Mouse (Mus musculus) forebrain, embryonic 10.5 days (tissue): ENCODE measurements around the gene Zfp646. TPM values are rescaled to one million over a fixed set of nuclear protein-coding genes. Genes with fewer than 3 reads are reported as not detected.

ENCODE experiments used
- DNase-seq: peaks from one replicate; pipeline ENCODE4 v3.0.0-alpha.2; 2017; ENCODE audit warnings: low spot score; ENCODE audit errors: extremely low spot score
- H3K27ac ChIP-seq: fragments of 300-500 bp; sonication (generic); 2 replicates; pipeline ENCODE4 v1.5.1; 2016; ENCODE audit warnings: mild to moderate bottlenecking
- H3K27me3 ChIP-seq: fragments of 300-500 bp; sonication (generic); 2 replicates; pipeline ENCODE4 v1.6.1; 2016; ENCODE audit warnings: mild to moderate bottlenecking; ENCODE audit not compliant: poor library complexity, severe bottlenecking
- H3K36me3 ChIP-seq: fragments of 300-500 bp; sonication (generic); replicated peaks from 2 replicates; pipeline ENCODE4 v1.6.1; 2016; ENCODE audit warnings: mild to moderate bottlenecking, moderate library complexity
- H3K4me1 ChIP-seq: fragments of 300-500 bp; sonication (generic); 2 replicates; pipeline ENCODE4 v1.6.1; 2016
- H3K4me3 ChIP-seq: fragments of 300-500 bp; sonication (generic); 2 replicates; pipeline ENCODE4 v1.5.1; 2016; ENCODE audit warnings: mild to moderate bottlenecking, moderate library complexity
- H3K9me3 ChIP-seq: fragments of 300-500 bp; sonication (generic); 2 replicates; pipeline ENCODE4 v1.6.1; 2016; ENCODE audit warnings: mild to moderate bottlenecking, moderate library complexity
- WGBS: fragments of 180-500 bp; shearing (Covaris S2); methylation state at CpG from one replicate; pipeline ENCODE4 v1.1.7; 2016; 5-methylcytosine and 5-hydroxymethylcytosine counted together
- polyA plus RNA-seq: library from polyadenylated mRNA; unstranded; fragments of >200 nt; fragmentation: Nextera tagmentation; extraction: Ambion mirVana; gene quantifications from 2 replicates; pipeline ENCODE4 v1.2.1, GENCODE M21; 2016

Gene Zfp646
- polyA plus RNA-seq, 1 experiment from 2014 or later = 18.6 TPM

DNA sequence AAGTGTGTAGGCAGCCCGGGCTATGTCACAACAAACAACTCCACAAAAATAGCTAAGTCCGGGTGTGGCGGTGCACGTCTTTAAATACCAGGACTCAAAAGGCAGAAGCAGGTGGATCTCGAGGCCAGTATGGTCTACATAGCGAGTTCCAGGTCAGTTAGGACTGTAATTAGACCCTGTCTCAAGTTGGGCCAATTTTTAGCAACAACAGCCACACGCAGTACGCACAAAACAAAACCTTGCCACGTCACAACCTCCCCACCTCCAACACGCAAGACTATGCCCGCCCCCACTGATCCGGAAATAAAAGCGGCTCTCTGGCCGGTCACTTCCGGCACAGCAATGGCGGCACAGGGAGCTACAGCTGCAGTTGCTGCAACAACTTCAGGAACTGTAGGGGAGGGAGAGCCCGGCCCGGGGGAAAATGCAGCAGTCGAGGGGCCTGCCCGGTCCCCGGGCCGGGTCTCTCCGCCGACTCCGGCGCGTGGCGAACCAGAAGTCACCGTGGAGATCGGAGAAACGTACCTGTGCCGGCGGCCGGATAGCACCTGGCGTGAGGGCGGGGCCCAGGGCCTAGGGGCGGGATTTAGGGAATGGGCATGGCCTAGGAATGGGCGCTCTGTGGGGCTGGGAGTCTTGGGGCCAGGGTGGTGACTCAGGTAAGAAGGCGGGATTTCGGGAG, 36.3 kb downstream of the Zfp646 start, which contains the start of gene Kat8:
Gene Kat8, plus strand, starts transcription at position 327 of the 682 bp plus-strand sequence.
- Histone ChIP-seq H3K4me3 (peak within 1 kb of the TSS; percentile 98), H3K4me1 (peaks cover 17% of the 10 kb centered on the region), H3K9me3 (no peaks in the 10 kb centered on the region), H3K27me3 (no peaks in the 10 kb centered on the region), H3K36me3 (peaks cover 59% of the 10 kb centered on the region), H3K27ac (peak within 1 kb of the TSS; percentile 90)
- 2% methylated on average over 40 of the region's 40 CpGs for WGBS
- DNase-seq = peak; percentile 94

DNA sequence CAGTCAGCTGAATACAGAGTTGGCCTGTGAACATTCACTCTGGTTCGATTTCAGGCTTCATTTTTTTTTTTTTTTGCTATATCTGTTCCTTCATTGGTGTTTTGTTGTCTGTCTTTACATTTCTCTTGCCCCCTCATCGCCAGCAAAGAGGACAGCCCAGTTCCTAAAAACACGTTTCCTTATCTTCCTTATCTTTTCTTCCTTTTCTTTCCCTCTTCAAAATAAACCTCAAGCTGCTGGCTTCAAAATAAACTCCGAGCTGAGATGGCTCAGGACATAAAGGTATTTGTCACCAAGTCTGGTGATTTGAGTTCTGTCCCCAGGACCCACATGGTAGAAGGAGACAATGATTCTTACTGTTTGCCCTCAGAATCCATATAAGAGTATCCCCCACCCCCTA, 36.9 kb downstream of the Zfp646 start:
- H3K36me3 ChIP-seq = peaks cover 57% of the 10 kb centered on the region
- WGBS = 36% methylated on average over 4 of the region's 4 CpGs

DNA sequence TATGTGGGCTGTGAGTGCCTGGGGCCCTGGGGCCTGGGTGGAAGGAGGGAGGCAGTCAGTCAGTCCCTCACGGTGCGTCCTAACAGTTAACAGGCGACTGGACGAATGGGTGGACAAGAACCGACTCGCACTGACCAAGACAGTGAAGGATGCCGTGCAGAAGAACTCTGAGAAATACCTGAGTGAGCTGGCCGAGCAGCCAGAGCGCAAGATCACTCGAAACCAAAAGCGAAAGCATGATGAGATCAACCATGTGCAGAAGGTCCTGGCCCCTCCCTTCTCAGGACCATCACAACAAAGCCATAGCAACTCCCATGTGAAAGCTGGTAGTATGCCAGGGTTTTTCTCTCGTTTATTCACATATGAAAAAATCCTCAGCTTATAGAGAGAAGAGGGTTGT, 39.3 kb downstream of the Zfp646 start:
- Histone ChIP-seq H3K4me1 (peaks cover 17% of the 10 kb centered on the region), H3K9me3 (no peaks in the 10 kb centered on the region), H3K36me3 (peaks cover 55% of the 10 kb centered on the region), H3K27me3 (no peaks in the 10 kb centered on the region), H3K4me3 (no peak overlapping the region), H3K27ac (no peak overlapping the region)
- 91% methylated on average over 12 of the region's 12 CpGs for WGBS
- no peak for DNase-seq

More for the DNA sequence above, 36.9 kb downstream of the Zfp646 start:
- H3K4me1 ChIP-seq = peaks cover 17% of the 10 kb centered on the region
- H3K27ac ChIP-seq = peak overlapping the region; percentile 90
- H3K9me3 ChIP-seq = no peaks in the 10 kb centered on the region
- H3K27me3 ChIP-seq = no peaks in the 10 kb centered on the region
- no peak for DNase-seq
- H3K4me3 ChIP-seq = peak overlapping the region; percentile 98

DNA sequence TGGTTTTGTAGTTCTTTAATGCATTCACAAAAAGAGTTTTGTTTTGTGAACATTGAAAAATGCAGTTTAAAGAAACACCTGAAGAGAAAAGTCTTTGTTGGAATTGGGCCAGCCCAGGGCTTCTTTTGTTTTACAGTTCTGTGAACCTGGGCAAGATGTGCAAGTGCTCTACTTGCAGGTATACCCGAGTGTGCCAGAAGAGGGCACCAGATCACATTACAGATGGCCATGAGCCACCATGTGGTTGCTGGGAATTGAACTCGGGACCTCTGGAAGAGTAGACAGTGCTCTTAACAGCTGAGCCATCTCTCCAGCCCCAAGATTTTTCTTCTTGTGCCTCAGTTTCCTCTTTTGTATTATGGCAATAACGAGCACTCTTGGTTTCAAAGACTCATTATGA, 42.2 kb downstream of the Zfp646 start:
- H3K4me3 ChIP-seq = no peak overlapping the region
- no peak overlapping the region for H3K27ac ChIP-seq
- peak; percentile 39 for DNase-seq
- 60% methylated on average over 3 of the region's 3 CpGs for WGBS
- peaks cover 3% of the 10 kb centered on the region for H3K4me1 ChIP-seq
- H3K36me3 ChIP-seq = peaks cover 83% of the 10 kb centered on the region
- H3K9me3 ChIP-seq = no peaks in the 10 kb centered on the region
- no peaks in the 10 kb centered on the region for H3K27me3 ChIP-seq

DNA sequence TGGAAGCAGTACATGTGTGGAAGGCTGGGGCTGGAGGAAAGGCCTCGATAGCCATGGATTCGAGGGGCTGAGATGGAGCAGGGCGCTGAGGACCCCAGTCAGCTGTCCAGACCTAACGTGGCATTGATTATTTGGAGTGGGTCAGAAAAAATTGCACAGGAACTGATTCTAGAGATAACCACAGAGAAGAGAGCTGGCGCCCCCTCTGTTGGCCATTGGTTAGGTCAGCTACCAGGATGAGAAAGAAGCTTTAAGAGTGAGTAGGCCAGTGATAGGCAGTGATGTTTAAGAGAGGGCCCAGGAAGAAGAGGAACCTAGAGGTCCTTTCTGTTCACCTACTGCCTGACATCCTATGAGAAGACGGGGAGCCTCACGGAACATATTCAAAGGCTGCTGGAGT, 43.3 kb downstream of the Zfp646 start:
- Histone ChIP-seq H3K27me3 (no peaks in the 10 kb centered on the region), H3K4me1 (no peaks in the 10 kb centered on the region), H3K4me3 (no peak overlapping the region), H3K27ac (no peak overlapping the region), H3K9me3 (no peaks in the 10 kb centered on the region), H3K36me3 (peaks cover 92% of the 10 kb centered on the region)
- WGBS = 83% methylated on average over 7 of the region's 7 CpGs
- DNase-seq = no peak

DNA sequence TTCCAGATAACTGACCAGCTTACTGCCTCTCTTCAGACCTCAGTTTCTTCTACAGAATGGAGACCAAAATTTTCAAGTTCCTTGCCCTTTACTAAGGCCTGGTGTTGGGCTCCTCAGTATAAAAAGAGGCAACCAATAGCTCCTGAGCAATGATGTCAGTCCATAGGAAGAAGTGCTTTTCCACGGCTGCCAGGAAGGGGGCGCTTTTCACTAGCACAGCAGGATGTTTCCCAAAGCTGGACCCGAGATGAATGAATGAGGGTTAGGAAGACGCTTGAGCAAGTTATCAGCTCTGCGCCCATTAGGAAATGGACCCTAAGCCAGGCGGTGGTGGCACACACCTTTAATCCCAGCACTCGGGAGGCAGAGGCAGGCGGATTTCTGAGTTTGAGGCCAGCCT, 45.5 kb downstream of the Zfp646 start:
- no peak for DNase-seq
- Histone ChIP-seq H3K4me3 (no peak overlapping the region), H3K4me1 (no peaks in the 10 kb centered on the region; the same call in 1 of the 2 replicates), H3K27me3 (no peaks in the 10 kb centered on the region), H3K9me3 (no peaks in the 10 kb centered on the region), H3K36me3 (peaks cover 93% of the 10 kb centered on the region), H3K27ac (no peak overlapping the region)
- 68% methylated on average over 8 of the region's 8 CpGs for WGBS

DNA sequence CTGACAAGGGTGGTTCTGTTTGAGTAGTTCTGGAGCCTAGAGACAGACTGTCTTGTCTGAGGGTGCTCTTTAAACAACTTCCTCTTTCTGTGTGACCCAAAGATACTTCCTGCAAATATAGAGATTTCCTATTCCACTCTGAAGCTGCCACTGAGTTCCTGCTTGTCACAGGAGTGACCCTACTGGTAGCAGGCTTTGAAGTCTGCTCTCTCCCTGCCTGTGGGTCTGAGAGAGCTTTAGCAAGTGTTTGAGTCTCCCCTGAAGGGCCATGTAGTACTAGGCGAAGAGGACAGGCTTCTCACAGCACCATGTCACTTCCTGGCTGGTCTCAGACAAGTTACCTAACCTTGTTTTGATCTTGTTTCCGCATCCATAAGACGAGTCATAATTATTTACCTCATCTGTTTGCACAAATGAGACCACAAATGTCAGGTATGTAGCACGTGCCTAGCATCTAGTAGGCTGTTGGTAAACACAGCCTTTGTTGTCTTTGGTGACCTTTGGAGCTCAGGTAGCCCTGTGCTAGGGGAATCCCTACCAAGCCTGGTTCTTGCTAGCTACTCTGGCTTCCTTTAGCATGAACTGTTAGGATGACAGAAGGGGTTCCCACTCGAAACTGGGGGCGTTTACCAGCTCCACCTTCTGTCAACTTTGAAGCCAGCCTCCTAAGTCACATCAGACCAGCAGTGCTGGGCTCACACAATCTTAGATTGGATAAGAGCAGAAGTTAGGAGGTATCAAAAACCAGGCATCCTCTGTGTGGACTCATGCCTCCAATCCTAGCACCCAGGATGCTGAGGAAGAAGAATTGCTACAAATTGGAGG, 46.6 kb downstream of the Zfp646 start:
- peaks cover 90% of the 10 kb centered on the region for H3K36me3 ChIP-seq
- H3K27ac ChIP-seq = no peak overlapping the region
- peaks cover under 1% of the 10 kb centered on the region; the same call in 1 of the 2 replicates for H3K4me1 ChIP-seq
- no peak overlapping the region for H3K4me3 ChIP-seq
- H3K9me3 ChIP-seq = no peaks in the 10 kb centered on the region
- H3K27me3 ChIP-seq = peaks cover under 1% of the 10 kb centered on the region; the same call in 1 of the 2 replicates
- WGBS = 88% methylated on average over 6 of the region's 6 CpGs
- no peak for DNase-seq

DNA sequence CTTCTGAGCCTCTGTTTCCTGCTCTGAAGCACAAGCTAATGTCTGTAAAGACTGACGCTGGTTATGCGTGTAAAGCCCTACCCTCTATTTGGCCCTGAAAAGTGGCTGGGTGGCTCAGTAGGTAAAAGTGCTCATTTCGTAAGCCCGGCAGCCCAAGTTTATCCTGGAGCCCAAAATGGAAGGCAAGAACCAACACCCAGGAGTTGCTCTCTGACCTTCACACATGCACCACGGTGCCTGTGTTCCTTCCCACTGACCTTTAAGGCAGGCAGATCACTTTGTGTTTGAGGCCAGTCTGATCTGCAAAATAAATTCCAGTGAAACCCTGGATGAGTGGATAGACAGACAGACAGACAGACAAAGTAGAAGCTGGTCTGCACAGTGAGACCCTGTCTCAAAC, 47.7 kb downstream of the Zfp646 start:
- Histone ChIP-seq H3K36me3 (peaks cover 85% of the 10 kb centered on the region), H3K27me3 (peaks cover 10% of the 10 kb centered on the region), H3K9me3 (no peaks in the 10 kb centered on the region), H3K4me1 (peaks cover 6% of the 10 kb centered on the region; the same call in 1 of the 2 replicates), H3K4me3 (no peak overlapping the region), H3K27ac (no peak overlapping the region)
- DNase-seq = no peak
- whole genome bisulfite sequencing = 87% methylated on average over 5 of the region's 5 CpGs

DNA sequence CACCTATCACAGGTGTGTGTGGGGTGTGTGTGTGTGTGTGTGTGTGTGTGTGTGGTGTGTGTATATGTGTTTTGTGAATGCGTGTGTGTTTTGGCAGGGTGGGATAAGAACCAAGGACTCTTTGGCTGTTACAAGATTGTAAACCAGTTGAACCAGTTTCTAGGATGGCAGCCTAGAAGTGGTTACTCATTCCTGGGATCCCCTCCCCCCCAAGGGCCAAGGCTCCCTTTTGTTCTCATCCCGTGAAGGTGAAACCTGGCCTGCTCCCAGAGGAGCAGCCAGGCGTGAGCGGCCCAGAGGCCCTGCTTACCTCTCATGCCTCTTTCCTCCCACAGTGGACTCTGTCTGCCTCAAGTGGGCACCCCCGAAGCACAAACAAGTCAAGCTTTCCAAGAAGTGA, 49.2 kb downstream of the Zfp646 start:
- peaks cover 21% of the 10 kb centered on the region for H3K4me1 ChIP-seq
- H3K27ac ChIP-seq = 0 out of 2 replicates have a peak overlapping the region, but pooled peaks have one; percentile 15
- 53% methylated on average over 5 of the region's 5 CpGs for WGBS
- H3K4me3 ChIP-seq = no peak overlapping the region
- no peak for DNase-seq
- peaks cover 74% of the 10 kb centered on the region for H3K36me3 ChIP-seq
- H3K9me3 ChIP-seq = no peaks in the 10 kb centered on the region
- H3K27me3 ChIP-seq = peaks cover 26% of the 10 kb centered on the region

DNA sequence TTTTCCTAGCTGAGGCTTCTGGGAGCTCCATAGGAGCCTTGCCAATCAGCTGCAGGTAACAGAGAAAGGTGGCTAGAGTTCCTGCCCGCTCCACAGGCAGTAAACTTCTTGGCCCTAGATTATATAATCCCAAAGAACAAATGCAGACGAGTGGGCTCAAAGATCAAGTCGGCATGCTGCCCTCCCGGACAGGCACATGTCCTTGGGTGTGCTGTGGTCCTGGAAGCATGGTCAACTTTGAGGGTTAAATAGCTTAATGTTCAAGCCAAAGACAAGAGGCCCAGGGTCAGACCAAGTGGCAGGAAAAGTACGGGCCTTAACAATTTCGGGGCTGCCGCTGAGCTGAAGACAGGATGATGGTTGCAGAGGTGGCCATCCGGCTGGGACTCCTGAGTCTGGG, 50.0 kb downstream of the Zfp646 start:
- Histone ChIP-seq H3K36me3 (peaks cover 66% of the 10 kb centered on the region), H3K27me3 (peaks cover 32% of the 10 kb centered on the region), H3K9me3 (no peaks in the 10 kb centered on the region), H3K4me3 (no peak overlapping the region), H3K4me1 (peaks cover 23% of the 10 kb centered on the region), H3K27ac (peak overlapping the region; percentile 15; the same call in 1 of the 2 replicates)
- DNase-seq = no peak
- WGBS = 90% methylated on average over 8 of the region's 8 CpGs

DNA sequence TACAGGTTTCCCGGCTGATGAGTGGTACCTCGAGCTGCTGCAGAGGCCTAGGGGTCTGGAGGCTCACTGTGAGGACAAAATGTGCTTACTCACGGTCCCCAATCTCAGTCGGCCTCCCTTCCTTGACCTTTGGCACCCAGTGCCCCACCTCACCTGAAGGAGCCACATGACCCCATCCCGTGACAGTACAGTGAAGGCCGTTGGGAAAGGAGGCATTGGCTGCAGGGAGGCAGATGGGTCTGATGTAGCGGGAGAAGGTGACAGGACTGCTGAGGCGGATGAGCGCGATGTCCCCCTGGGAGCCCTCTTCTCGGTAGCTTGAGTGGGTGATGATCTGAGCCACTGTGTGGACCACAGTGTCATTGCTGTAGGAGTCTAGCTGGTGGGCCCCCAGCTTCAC, 50.8 kb downstream of the Zfp646 start:
- no peak for DNase-seq
- 92% methylated on average over 11 of the region's 11 CpGs for WGBS
- peaks cover 32% of the 10 kb centered on the region for H3K27me3 ChIP-seq
- H3K4me1 ChIP-seq = peaks cover 31% of the 10 kb centered on the region
- no peaks in the 10 kb centered on the region for H3K9me3 ChIP-seq
- H3K27ac ChIP-seq = no peak overlapping the region
- no peak overlapping the region for H3K4me3 ChIP-seq
- H3K36me3 ChIP-seq = peaks cover 58% of the 10 kb centered on the region

DNA sequence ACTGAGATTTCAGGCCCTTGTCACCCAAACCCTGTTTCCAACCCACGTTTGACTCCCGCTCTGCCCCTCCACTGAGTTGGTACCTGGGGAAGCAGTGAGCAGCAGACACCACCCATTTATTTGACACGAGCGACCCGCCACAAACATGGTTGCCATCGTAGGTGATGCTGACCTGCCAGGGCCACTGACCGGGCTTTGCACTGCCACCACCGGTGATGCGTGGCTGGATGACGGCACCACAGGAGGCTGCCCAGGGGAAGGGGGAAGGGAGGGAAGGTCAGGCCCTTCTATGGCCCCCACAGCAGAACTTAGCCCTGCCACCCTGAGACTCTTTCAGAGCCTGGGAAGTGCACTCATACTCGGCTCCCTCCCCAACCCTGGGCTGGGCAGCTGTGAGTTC, 51.7 kb downstream of the Zfp646 start:
- WGBS = 83% methylated on average over 11 of the region's 11 CpGs
- Histone ChIP-seq H3K4me1 (peaks cover 40% of the 10 kb centered on the region), H3K27me3 (peaks cover 32% of the 10 kb centered on the region), H3K4me3 (no peak overlapping the region), H3K36me3 (peaks cover 49% of the 10 kb centered on the region), H3K27ac (no peak overlapping the region), H3K9me3 (no peaks in the 10 kb centered on the region)
- no peak for DNase-seq

DNA sequence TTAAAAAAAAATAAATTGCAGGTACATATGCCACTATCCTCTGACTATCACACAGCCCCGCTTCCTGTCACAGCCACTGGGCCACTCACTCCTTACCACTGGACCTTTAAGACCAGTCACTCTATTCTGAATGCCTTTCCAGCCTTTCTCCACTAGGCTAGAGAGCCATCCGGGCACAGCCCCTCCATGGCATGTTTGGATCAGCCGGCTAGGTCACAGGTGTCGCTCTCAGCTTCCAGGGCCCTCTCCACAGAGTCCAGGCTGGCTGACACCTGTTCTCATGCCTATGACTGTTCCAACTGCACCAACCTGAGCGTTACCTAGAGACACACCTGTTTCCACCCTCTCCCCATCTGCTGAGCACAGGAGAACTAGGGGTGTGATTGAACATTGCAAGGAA, 52.6 kb downstream of the Zfp646 start:
- H3K9me3 ChIP-seq = no peaks in the 10 kb centered on the region
- H3K4me1 ChIP-seq = peaks cover 49% of the 10 kb centered on the region
- peaks cover 32% of the 10 kb centered on the region for H3K27me3 ChIP-seq
- peaks cover 41% of the 10 kb centered on the region for H3K36me3 ChIP-seq
- H3K27ac ChIP-seq = no peak overlapping the region
- no peak for DNase-seq
- 54% methylated on average over 5 of the region's 5 CpGs for WGBS
- peak overlapping the region; percentile 42 for H3K4me3 ChIP-seq
